Mouse (Mus musculus): ENCODE results near the gene Bcl9l. TPM values are rescaled to one million over a fixed set of nuclear protein-coding genes. Genes with fewer than 3 reads are reported as not detected.
A peak's percentile ranks its signal among the peaks of the same experiment; 100 is the strongest.

Bcl9l gene
- polyA plus RNA-seq, 1 experiment from 2014 or later, result 10.7 TPM

- Histone ChIP-seq H3K9ac (replicated peaks; ENCODE audit: low read depth) (no peak within 1 kb of the TSS), H3K9me3 (ENCODE audit: low read length) (no peaks in the 10 kb centered on the region), H3K4me2 (replicated peaks; ENCODE audit: low read depth, low read length) (no peak within 1 kb of the TSS), H3K27ac (ENCODE audit: low read length) (no peak within 1 kb of the TSS), H3K36me3 (ENCODE audit: insufficient read depth, low read length) (no peaks in the 10 kb centered on the region), H3K4me3 (ENCODE audit: low read depth, low read length) (no peak within 1 kb of the TSS), H3K27me3 (replicated peaks; ENCODE audit: insufficient read depth, low read length) (no peaks in the 10 kb centered on the region; the same call in 1 of the 2 replicates), H3K4me1 (ENCODE audit: insufficient read depth, low read depth, low read length) (no peaks in the 10 kb centered on the region)
- DNase-seq (ENCODE audit: low spot score), result no peak
- TF ChIP-seq EP300 (IDR thresholded peaks at IDR 0.05), result no peak
- peak; percentile 42 for TF ChIP-seq CTCF (IDR thresholded peaks at IDR 0.05)
- whole genome bisulfite sequencing, result 24% methylated on average over 4 of the region's 4 CpGs
- ATAC-seq, result peak; percentile 35; the same call in 1 of the 2 replicates
Measured at GRCm38 (mm10) chr9:44454891-44455220, 27.8 kb upstream of the Bcl9l start, which contains the start of gene Upk2. Upk2 (minus strand) TSS chr9:44454976.

- H3K36me3 ChIP-seq (ENCODE audit: insufficient read depth, low read length), result no peaks in the 10 kb centered on the region
- H3K27ac ChIP-seq (ENCODE audit: low read length), result no peak overlapping the region
- H3K4me3 ChIP-seq (ENCODE audit: low read depth, low read length), result no peak overlapping the region
- H3K27me3 ChIP-seq (replicated peaks; ENCODE audit: insufficient read depth, low read length), result no peaks in the 10 kb centered on the region; the same call in 1 of the 2 replicates
- TF ChIP-seq CTCF (IDR thresholded peaks at IDR 0.05) (no peak), EP300 (IDR thresholded peaks at IDR 0.05) (no peak)
- WGBS, result 8% methylated on average over 11 of the region's 11 CpGs
- H3K4me2 ChIP-seq (replicated peaks; ENCODE audit: low read depth, low read length), result no peak overlapping the region
- DNase-seq (ENCODE audit: low spot score), result no peak
- no peak for ATAC-seq
- no peak overlapping the region for H3K9ac ChIP-seq (replicated peaks; ENCODE audit: low read depth)
- no peaks in the 10 kb centered on the region for H3K4me1 ChIP-seq (ENCODE audit: insufficient read depth, low read depth, low read length)
- H3K9me3 ChIP-seq (ENCODE audit: low read length), result no peaks in the 10 kb centered on the region
Measured at GRCm38 (mm10) chr9:44457035-44457742, 25.4 kb upstream of the Bcl9l start.

- H3K9ac ChIP-seq (replicated peaks; ENCODE audit: low read depth), result no peak overlapping the region
- H3K36me3 ChIP-seq (ENCODE audit: insufficient read depth, low read length), result no peaks in the 10 kb centered on the region
- H3K27ac ChIP-seq (ENCODE audit: low read length), result no peak overlapping the region
- TF ChIP-seq CTCF (IDR thresholded peaks at IDR 0.05) (no peak), EP300 (IDR thresholded peaks at IDR 0.05) (no peak)
- H3K27me3 ChIP-seq (replicated peaks; ENCODE audit: insufficient read depth, low read length), result no peaks in the 10 kb centered on the region
- peak; percentile 48 for DNase-seq (ENCODE audit: low spot score)
- no peak overlapping the region for H3K4me3 ChIP-seq (ENCODE audit: low read depth, low read length)
- 45% methylated on average over 5 of the region's 5 CpGs for WGBS
- H3K4me1 ChIP-seq (ENCODE audit: insufficient read depth, low read depth, low read length), result no peaks in the 10 kb centered on the region
- H3K4me2 ChIP-seq (replicated peaks; ENCODE audit: low read depth, low read length), result no peak overlapping the region
- peak; percentile 48 for ATAC-seq
- H3K9me3 ChIP-seq (ENCODE audit: low read length), result no peaks in the 10 kb centered on the region
Measured at GRCm38 (mm10) chr9:44461950-44462349, 20.7 kb upstream of the Bcl9l start.

GRCm38 (mm10) chr9:44468224-44468623 lies 14.4 kb upstream of the Bcl9l start:
- no peak for ATAC-seq
- Histone ChIP-seq H3K9me3 (ENCODE audit: low read length) (no peaks in the 10 kb centered on the region), H3K36me3 (ENCODE audit: insufficient read depth, low read length) (no peaks in the 10 kb centered on the region), H3K4me3 (ENCODE audit: low read depth, low read length) (no peak overlapping the region), H3K9ac (replicated peaks; ENCODE audit: low read depth) (no peak overlapping the region), H3K4me1 (ENCODE audit: insufficient read depth, low read depth, low read length) (no peaks in the 10 kb centered on the region), H3K27ac (ENCODE audit: low read length) (no peak overlapping the region), H3K27me3 (replicated peaks; ENCODE audit: insufficient read depth, low read length) (no peaks in the 10 kb centered on the region), H3K4me2 (replicated peaks; ENCODE audit: low read depth, low read length) (no peak overlapping the region)
- DNase-seq (ENCODE audit: low spot score), result no peak
- 42% methylated on average over 7 of the region's 7 CpGs for WGBS
- TF ChIP-seq CTCF (IDR thresholded peaks at IDR 0.05) (no peak), EP300 (IDR thresholded peaks at IDR 0.05) (no peak)

GRCm38 (mm10) chr9:44468800-44469199 lies 13.8 kb upstream of the Bcl9l start:
- DNase-seq (ENCODE audit: low spot score), result no peak
- no peaks in the 10 kb centered on the region for H3K4me1 ChIP-seq (ENCODE audit: insufficient read depth, low read depth, low read length)
- no peak overlapping the region for H3K27ac ChIP-seq (ENCODE audit: low read length)
- H3K4me2 ChIP-seq (replicated peaks; ENCODE audit: low read depth, low read length), result no peak overlapping the region
- no peak for ATAC-seq
- no peaks in the 10 kb centered on the region for H3K36me3 ChIP-seq (ENCODE audit: insufficient read depth, low read length)
- no peaks in the 10 kb centered on the region for H3K27me3 ChIP-seq (replicated peaks; ENCODE audit: insufficient read depth, low read length)
- TF ChIP-seq CTCF (IDR thresholded peaks at IDR 0.05) (no peak), EP300 (IDR thresholded peaks at IDR 0.05) (no peak)
- 43% methylated on average over 2 of the region's 2 CpGs for WGBS
- no peak overlapping the region for H3K4me3 ChIP-seq (ENCODE audit: low read depth, low read length)
- no peaks in the 10 kb centered on the region for H3K9me3 ChIP-seq (ENCODE audit: low read length)
- no peak overlapping the region for H3K9ac ChIP-seq (replicated peaks; ENCODE audit: low read depth)

GRCm38 (mm10) chr9:44473184-44473583 lies 9.4 kb upstream of the Bcl9l start:
- Histone ChIP-seq H3K27me3 (replicated peaks; ENCODE audit: insufficient read depth, low read length) (no peaks in the 10 kb centered on the region), H3K9me3 (ENCODE audit: low read length) (no peaks in the 10 kb centered on the region), H3K4me3 (ENCODE audit: low read depth, low read length) (no peak overlapping the region), H3K4me2 (replicated peaks; ENCODE audit: low read depth, low read length) (no peak overlapping the region), H3K9ac (replicated peaks; ENCODE audit: low read depth) (no peak overlapping the region), H3K36me3 (ENCODE audit: insufficient read depth, low read length) (no peaks in the 10 kb centered on the region), H3K27ac (ENCODE audit: low read length) (no peak overlapping the region), H3K4me1 (ENCODE audit: insufficient read depth, low read depth, low read length) (no peaks in the 10 kb centered on the region)
- whole genome bisulfite sequencing, result 59% methylated on average over 3 of the region's 3 CpGs
- DNase-seq (ENCODE audit: low spot score), result no peak
- no peak for ATAC-seq
- no peak for TF ChIP-seq EP300 (IDR thresholded peaks at IDR 0.05)
- TF ChIP-seq CTCF (IDR thresholded peaks at IDR 0.05), result peak; percentile 54
